ENCODE assay signal across 26 mouse cellular contexts in the genomic region with DNA sequence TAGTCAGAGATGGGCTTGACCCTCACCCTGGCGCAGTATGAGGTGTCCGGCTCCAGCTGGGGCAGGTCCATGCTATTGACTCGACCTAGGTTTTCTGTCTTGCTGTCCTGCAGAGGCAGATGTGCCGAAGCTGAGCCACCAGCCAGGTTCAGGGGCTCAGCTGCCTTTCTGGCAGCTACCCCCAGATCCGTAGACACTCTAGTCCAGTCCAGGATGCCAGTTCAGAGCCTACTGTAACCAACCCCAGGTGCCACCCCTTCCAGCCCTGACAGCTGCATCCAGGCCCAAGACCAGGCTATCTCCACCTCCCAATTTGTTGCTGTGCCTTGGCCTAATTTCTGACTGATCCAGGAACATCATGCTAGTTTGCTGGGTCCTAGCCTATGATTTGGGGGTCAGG. TPM values are rescaled to one million over a fixed set of nuclear protein-coding genes. Genes with fewer than 3 reads are reported as not detected.
"Had no signal": no experiment of that assay in that cellular context is flagged by ENCODE, and none has a peak within 500 bp of the region (broad histone marks: within the 10 kb centered on the region; RNA-seq: fewer than 3 reads in every experiment).

No protein-coding gene starts in this region.

- H3K4me1 ChIP-seq: embryonic facial prominence, embryonic 12.5 days; embryonic facial prominence, embryonic 13.5 days; embryonic facial prominence, embryonic 15.5 days; forebrain, embryonic 15.5 days had no signal

- H3K4me3 ChIP-seq: embryonic facial prominence, embryonic 10.5 days; embryonic facial prominence, embryonic 12.5 days; embryonic facial prominence, embryonic 13.5 days; embryonic facial prominence, embryonic 15.5 days; erythroblast, embryonic 14.5 days; forebrain, embryonic 10.5 days; forebrain, embryonic 12.5 days; forebrain, embryonic 13.5 days; forebrain, embryonic 15.5 days; heart, adult 2 months had no signal

- H3K27me3 ChIP-seq: embryonic facial prominence, embryonic 12.5 days; embryonic facial prominence, embryonic 13.5 days; embryonic facial prominence, embryonic 15.5 days; forebrain, embryonic 12.5 days; forebrain, embryonic 13.5 days; forebrain, embryonic 15.5 days had no signal

- H3K36me3 ChIP-seq: embryonic facial prominence, embryonic 10.5 days; embryonic facial prominence, embryonic 12.5 days; embryonic facial prominence, embryonic 13.5 days; embryonic facial prominence, embryonic 15.5 days; forebrain, embryonic 10.5 days; forebrain, embryonic 12.5 days; forebrain, embryonic 15.5 days had no signal

- H3K27ac ChIP-seq: embryonic facial prominence, embryonic 10.5 days; embryonic facial prominence, embryonic 12.5 days; embryonic facial prominence, embryonic 13.5 days; embryonic facial prominence, embryonic 15.5 days; forebrain, embryonic 10.5 days; forebrain, embryonic 12.5 days; forebrain, embryonic 13.5 days; forebrain, embryonic 15.5 days; heart, adult 2 months had no signal

- H3K9me3 ChIP-seq: embryonic facial prominence, embryonic 10.5 days; embryonic facial prominence, embryonic 12.5 days; embryonic facial prominence, embryonic 13.5 days; embryonic facial prominence, embryonic 15.5 days; forebrain, embryonic 10.5 days; forebrain, embryonic 12.5 days; forebrain, embryonic 13.5 days; forebrain, embryonic 15.5 days had no signal

- DNase-seq: cerebellum, adult 18-20 months; cerebellum, adult 2 months; cerebellum, adult 8-10 months; cerebellum, adult 9-10 months; cerebellum, adult 9-11 months; cerebellum, postnatal 10 days; cerebellum, postnatal 14 days; cerebellum, postnatal 25 days; cerebellum, postnatal 36 days; embryo, embryonic 11 days; forebrain, postnatal 0 days; gastrocnemius, postnatal 10 days; gastrocnemius, postnatal 14 days; gastrocnemius, postnatal 36 days; heart, adult 18-20 months; heart, adult 2 months had no signal

RNA-seq across cellular contexts. Expression of gene Csf2rb2, which starts 17.6 kb away (rescaled TPM):
- polyA plus RNA-seq: forebrain, embryonic 14.5 days had no signal
